Mouse (Mus musculus): ENCODE measurements around the gene Stk10.

DNA sequence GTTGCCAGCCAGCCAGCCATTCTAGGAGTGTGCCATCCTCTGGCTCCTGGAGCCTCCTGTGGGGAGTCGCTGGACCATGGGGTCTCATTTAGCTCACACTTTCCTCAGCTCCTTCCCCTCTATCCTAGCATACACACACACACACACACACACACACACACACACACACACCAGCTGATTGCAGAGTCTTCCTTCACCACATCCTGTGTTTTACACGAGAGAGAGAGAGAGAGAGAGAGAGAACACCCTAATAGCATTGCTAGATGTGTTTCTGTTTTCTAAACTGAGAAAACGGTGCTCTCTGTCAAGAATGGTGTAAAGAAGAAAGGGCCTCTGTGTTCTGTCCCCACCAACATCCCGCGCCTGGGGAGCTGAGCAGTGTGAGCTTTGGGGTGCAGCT, 49.7 kb downstream of the Stk10 start:
- TF ChIP-seq POLR2A (IDR thresholded peaks at IDR 0.05; ENCODE audit: low read depth, low read length) (no peak), CTCF (conservative IDR thresholded peaks at IDR 0.05; ENCODE audit: insufficient read depth, insufficient read length, low read depth, low read length) (no peak)
